Mouse (Mus musculus): ENCODE measurements at regions not wholly inside any gene's neighbourhood (a gene's known extent, or its start where the extent isn't known, plus 50 kb on each side); places are given as distances from the start of the nearest gene placed in this dataset.

DNA sequence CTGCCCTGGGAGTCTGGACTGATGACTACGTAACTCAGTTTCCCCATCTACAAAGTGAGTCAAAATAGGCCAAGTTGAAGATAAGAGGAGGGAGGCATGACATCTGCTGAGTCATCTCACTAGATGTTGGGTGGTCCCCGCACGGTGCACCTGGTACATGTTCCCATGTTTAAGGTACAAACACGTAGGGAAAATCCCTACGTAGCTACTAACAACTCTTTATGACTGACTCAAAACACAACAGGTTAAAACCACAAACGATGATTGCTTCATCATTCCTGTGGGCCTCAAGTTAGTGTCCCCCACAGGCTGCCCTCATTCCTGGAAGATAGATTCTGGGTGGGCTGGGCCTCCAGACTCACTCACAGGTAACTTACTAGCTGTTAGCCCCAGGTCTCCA lies 107.7 kb downstream of the Sox9 start:
- no peak for DNase-seq

DNA sequence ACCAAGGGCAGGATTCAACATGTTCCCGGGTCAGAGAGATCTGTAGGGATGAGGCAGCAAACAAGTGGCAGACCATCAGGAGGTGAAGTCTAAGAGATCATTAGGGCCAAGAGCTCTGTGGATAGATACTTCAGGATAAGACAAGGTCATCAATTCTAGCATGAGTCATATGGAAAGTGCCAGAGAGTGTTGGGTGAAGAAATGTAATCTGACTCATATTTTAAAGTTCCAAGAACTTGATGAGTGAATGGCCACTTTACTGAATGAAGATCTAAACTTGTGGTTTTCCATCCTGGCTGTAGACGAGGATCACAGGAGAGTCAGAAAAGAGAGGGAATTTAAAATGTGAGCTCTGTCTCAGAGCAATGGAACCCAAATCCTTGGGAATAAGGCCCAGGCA lies 115.6 kb downstream of the Sox9 start:
- DNase-seq: no peak

DNA sequence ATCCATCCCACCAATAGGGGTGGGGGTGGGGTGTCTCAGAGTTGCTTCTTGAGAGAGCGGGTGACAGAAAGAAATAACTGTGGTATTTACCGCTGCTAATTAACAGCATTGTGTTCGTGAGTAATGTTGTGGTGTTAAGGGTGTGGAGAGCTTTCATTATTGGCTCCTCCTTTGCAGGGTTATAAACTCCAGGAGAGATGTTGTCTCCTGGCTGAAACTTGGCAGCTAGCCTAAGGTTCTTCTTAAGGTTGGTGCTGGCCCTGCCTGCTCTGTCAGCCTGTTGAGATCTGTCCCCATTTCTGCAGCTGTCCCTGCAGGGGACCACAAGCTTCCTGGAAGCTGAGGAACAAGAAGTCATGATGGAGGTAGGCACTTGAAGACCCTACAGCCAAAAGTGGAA lies 120.6 kb downstream of the Sox9 start:
- DNase-seq: no peak

DNA sequence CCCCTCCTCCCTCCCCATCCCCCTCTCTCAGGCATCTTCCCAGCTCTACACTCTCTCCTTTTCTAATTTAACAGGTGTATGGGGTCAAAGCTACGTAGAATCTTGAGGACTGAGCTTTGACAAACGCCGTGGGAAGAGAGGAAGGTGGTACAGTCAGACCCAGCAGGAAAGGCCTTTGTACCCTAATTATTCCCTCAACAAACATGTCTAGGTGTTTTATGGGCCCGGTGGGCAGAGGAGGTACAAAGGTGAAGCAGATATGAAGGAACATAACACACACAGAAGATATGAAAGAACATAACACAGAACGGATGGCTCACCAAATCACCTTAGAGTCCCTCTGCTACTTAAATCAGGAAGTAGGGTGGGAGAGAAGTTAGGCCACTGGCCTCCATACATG lies 128.3 kb downstream of the Sox9 start:
- no peak for DNase-seq

DNA sequence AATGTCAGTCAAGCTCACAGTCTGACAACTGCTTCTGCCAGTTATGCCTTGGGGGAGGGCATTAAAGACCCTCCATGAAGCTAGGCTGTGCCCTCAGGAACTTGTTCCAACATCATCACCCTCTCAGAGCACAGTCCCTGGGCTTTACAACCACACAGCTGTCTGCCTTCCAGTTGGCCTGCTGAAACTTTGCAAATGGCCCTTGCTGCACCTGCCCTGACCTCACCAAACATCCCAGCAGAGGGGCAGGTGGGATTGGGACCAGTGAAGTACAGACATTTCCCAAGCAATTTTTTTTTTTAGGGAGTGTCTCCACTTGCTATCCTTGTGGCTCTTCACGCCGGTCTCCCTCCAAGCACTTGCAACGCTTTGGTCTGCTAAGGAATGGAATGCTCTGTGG lies 130.9 kb downstream of the Sox9 start:
- no peak for DNase-seq

DNA sequence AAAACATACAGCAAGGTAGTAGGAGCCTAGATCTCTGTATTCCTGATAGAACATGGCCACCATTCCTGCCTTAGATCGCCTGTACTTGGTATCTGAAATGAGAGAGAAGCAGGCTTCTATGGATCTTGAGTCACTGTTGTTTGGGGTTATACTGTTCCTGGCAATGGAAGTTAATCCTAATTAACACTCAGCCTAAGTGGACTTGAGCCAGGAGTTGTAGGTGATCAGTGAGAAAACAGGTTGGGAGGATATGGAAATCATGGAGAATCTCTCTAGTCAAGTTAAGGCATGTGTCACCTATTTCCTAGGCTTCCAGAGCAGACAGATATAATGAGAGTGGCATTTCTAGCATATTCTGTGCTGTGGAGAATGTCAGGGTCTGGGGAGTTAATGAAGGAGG lies 134.9 kb downstream of the Sox9 start:
- DNase-seq: no peak

DNA sequence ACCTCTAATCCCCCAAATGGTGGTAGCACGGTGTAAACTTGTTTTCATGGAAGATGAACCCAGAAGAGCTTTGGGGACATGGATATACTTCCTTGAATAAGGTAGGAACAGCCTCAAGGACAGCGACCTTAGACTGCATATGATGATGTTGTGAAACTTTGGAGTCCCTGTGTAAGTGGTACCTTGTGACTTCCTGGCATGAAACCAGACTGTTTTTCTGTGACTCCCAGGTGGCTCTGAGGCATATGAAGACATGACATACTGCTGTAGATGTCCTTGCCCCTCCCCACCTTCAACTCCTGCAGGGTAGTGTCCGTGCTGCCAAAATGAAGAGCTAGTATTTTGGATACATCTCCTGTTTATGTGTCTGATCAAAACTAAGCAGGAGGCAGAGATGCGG lies 138.1 kb downstream of the Sox9 start:
- no peak for DNase-seq

DNA sequence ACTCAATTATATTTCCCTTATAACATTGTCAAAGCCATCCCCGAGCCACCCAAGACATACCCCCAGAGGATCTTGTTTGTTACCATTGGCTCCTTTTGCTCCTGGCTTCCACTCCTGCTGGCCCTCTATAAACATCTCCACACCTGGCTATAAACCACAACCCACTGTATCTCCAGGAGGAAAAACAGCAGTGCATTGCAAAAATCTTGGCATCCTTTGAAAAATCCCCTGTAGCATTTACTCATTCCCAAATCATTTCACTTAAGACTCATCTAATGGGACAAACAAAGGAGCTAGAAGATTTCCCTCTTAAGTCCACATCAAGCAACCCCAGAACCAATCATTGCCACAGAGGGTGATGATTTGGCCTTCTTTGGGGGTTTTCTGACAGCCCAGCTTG lies 142.6 kb downstream of the Sox9 start:
- no peak for DNase-seq

DNA sequence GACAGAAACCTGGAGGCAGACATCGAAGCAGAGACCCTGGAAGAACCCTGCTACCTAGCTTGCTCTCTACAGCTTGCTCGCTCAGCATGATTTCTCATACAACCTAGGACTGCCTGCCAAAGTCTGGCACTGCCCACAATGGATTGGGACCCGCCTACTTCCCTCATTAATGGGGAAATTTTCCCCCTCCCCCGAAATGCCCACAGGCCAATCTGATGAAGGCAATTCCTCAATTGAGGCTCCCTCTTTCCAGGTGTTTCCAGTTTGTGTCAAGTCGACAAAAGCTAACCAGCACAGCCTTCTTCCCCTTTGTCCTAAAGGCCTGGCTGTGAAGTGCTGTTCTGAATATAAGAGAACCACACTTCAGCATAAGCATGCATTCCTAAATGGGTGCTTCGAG lies 143.1 kb downstream of the Sox9 start:
- no peak for DNase-seq

DNA sequence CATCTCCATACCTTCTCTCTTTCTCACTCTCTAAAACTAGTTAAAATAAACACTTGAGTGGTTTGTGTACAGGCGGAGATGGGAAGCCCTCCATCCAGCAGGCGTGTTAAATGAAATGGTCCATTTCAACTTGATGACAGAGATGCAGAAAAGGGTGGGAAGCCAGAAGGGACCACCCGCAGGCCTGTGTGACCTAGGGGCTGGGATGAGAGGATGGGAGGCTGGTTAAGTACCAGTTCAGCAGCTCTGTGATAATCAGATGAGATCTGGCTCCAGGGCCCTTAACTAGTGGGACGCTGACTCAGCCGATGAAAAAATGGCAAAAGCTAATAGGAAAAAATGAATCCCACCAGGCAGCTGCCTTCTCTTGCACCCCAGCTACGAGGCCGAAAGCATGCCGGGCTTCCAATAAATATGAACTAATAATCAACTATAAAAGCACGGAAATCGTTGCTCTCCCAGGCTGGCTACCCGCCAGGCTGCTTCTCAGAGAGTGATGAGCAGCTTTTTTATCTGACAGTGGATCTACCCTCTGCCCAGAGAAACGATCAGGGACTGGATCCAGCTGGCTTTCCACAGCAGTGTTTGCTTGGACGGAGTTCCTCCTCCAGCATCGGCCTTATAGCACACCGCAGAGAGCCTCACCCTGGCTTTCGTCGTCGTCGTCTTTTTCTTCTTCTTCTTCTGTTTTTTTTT lies 144.5 kb downstream of the Sox9 start:
- no peak for DNase-seq

DNA sequence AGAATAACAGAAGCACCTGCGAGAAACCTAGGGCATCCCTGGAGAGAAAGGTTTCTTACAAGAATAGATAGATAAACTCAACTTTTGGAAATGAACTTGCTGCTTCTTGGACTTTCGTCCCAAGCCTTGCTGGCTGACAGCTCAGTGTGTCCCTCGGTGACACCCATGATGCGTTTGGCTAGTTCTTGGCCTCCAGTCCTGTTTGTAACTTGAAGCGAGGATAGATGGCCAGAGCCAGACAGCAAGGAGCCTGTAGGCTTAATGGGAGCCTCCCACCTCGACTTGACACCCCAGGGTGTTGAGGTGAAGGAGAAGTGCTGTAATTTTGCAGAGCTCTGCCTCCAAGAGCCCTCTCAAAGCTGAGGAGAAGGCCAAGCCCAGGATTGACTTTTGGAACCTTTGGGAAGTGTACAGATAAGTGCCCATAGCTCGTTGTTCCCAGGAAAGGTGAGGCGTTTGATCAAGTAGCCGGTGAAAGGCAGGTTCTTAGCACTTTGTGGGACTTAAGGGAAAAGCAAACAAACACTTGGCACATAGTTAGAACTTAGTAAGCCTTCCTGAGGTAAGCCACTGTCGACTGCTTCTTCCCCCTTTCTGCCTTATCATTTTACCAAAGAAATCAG lies 148.3 kb downstream of the Sox9 start:
- no peak for DNase-seq

DNA sequence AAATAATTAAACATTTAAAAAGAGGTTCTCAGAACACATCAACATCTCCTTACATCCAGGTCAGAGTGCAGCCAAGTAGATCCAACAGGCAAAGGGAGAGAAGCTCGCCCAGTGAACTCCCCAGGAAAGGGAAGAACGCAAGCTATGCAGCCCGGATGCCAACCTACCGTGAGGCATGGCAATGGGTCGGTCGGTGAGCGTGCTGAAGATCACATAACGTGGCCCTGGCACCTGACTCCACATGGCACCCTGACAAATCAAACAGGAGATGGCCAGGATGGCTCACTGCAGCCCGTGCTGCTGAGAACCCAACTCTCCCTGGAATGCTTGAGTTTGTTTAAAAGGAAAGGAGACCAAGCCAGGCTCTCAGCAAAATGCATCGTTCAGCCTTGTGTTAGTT lies 156.0 kb downstream of the Sox9 start:
- no peak for DNase-seq

DNA sequence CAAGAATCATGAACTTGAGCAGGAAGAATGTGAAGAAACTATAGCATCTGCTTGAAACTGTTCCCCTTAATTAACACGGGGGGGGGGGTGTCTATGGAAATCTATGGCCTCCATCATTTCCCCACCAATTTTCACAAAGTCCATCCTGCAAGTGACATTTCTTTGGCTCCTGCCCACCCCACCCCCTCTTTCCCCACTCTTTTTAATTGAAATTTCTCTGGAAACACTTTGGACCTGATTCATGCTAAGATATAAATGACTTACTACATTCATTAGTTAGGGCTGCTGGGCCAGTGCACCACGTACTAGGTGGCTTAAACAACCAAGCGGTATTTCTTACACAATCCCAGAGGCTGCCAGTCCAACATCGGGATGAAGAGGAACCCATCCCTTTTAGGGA lies 169.4 kb downstream of the Sox9 start:
- no peak for DNase-seq

DNA sequence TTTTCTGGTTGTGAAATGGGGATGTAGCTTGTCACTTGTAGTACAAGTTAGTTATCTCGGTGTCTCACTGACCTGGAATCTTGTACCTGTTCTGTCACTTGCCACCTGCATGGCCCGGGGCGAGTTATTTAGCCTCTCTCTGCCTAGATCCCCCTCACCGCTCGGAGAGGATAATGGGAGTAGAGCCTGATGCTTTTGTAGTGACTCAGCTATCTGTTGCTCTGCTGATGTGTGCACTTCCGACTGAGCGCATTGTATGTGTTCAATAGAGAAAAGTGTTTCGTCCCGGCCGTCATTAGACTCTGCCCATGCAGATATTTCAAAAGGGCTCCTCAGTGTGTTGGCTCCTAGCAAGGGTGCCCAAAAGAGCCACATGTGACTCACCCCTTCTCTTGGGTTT lies 170.3 kb downstream of the Sox9 start:
- DNase-seq: no peak

DNA sequence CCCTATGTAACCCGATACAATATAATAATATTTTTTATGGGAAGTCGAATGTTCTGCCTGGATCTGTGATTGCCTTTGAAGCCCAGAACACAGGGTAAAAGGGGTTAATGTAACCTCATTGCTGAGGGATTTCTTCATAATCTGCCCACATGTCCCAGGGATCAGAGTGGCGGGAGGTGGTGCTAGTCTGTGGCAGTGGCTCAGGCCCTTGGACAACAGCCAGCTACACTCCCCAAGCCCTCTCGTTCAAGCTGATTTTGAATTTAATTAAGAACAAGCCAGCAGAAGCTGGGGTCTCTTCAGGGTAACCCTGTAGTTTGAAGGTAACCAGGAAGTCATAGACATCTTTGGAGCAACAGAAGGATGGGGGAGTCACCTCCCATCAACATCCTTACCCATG lies 171.5 kb downstream of the Sox9 start:
- no peak for DNase-seq

DNA sequence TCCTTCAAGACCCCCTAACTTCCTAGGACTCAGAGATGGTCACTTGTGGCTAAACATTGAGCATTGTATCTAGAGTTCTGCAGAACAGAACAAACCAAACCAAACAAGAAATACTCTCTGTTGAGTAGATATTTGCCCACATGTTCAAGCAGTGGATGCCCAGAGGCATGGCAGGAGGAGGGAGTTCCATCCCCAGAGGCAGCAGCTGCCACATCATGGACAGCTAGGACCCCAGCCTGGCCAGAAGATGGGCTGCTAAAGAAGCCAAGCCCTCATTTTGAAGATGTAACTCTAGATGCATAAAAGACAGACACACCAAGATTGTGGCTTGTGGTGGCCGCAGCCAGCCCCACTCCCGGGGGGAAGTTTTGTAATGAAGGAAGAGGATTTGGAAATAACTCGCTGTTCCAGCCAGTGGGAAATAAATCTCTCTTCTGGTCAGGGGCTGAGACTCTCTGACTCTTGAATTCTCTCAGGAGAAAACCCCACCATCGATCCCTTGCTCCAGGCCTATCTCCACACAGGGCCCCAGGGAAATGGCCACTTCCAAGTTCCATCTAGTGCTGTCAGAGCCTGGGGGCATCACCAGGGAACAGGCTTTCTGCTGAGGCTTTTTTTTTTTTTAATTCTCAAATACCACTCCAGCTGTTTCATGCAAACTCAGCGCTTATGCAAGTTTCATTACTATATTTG lies 174.9 kb downstream of the Sox9 start:
- no peak for DNase-seq

DNA sequence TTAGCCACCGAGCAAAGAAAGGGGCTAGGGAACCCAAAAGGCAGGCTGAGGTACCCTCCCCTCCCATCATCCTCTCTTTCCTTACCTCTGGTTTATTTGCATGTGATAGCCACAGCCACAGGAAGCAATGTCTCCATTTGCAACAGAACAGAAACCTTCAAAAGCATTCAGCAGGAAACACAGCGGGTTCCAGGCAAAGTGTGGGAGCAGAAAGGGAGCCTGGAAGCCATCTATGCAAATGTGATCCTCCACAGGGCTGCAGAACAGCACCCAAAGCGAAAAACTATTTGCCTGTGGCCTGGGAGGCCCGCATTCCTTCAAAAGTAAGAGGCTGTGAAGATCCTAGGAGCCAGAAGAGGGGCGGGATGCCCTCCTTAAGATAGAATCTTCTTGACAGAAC lies 177.6 kb downstream of the Sox9 start:
- no peak for DNase-seq

DNA sequence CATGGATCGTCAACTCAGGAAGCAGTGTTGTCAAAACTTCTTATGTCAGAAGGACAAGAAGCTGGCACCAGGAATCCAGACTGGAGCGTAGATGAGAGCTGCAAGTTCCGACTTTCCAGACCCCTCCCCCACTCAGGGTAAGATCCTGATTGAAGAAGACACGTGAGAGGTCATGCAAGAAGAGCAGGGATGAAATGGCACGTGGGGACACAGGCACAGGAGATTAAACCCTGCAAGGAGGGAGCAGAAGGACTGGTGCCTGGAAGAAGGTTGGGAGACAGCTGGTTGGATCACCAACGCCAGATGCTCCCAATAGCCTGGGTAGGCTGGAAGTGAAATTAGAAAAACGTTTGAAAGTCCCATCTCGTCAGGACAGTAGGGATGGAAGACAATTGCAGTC lies 191.3 kb downstream of the Sox9 start:
- no peak for DNase-seq

DNA sequence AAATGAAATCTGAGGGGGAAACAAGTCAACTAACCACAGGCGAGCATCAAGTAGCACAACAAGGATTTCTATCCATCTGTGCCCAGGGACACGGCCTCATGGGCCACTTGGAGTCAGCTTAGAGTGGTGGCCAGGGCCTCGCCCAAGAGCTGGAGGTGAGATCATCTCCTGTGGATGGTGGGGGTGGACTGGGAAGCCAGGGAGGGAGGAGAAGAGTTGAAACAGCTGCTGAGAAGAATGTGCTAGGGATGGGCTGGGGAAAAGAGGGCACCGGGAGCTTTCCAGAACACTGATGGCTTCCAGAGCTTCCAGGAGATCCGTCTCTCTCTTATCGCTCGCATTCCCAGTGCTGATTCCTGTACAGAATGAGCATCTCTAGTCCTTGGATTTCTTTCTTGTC lies 192.9 kb downstream of the Sox9 start:
- no peak for DNase-seq

DNA sequence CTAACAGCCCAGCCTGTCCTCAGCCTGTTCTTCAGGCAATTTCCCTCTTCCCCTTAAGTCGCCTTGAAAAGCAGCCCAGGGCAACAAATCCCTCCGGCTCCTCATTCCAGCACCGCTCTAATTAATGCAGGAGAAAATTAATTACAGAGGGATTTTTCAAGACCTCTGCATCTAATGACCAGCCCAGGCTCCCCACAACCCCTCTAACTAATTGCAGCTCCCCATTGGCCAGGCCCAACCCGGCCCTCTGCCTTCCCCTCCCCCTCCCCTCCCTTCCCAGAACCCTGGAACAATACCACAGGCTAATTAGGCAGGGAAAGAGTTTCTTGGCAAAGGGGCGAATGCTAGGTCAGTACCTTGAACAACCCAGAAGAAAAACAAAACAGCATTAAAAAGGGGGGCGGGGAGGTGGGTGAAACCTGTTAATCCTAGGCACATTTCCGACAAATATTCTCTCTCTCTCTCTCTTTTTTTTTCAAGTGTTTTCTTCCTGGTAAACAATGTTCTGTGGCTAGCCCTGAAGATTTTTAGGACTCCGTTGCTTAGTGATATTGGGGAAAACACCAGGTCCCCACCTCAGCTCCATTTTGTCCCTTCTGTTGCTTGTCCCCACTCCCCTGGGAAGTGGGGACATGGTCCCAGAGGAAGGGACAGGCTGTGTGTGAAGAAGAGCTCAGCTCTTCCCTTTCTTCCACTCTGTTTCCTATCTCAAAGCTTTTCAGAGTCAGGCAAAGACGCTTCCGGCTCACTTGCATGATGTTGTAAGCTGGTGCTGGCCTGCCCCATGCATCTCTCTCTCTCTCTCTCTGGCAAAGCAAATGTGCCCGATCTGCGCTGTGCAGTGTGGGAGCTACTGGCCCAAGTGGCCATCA lies 195.1 kb downstream of the Sox9 start:
- no peak for DNase-seq

DNA sequence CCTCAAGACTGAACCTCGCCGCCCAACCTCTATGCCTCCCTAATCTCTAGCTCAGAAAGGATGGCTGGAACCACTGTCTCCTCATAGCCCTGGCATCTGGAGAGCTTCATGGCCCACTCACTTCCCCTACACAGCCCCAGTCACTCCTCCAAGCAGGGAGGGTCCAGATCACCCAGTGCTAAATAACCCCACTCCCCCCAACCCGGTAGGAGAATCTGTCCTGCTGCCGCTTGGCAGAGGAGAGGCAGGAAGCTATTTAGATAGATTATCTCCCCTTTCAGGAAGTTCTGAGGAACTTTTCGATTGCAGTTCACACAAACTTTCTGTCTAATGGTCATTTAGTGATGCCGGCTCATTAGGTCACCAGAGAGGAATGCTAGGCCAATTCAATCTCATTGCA lies 196.9 kb downstream of the Sox9 start:
- no peak for DNase-seq

DNA sequence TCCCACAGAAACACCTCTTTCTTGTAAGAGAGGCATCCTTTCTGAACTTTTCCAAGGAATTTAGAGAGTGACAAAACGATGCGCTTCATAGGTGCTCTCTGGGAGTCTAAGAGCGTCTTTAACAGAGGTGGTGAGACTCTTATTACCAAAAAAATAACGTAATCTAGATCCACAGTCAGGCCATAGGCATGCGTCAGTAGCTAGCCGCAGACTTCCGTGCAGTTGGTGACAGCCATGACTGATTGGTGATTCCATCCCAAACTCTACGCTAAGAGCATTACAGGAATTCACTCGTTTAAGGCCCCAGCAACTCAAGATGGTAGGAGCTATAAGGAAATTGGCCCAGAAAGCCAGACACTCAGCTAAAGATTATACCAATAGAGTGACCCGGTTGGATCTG lies 197.4 kb downstream of the Sox9 start:
- no peak for DNase-seq

DNA sequence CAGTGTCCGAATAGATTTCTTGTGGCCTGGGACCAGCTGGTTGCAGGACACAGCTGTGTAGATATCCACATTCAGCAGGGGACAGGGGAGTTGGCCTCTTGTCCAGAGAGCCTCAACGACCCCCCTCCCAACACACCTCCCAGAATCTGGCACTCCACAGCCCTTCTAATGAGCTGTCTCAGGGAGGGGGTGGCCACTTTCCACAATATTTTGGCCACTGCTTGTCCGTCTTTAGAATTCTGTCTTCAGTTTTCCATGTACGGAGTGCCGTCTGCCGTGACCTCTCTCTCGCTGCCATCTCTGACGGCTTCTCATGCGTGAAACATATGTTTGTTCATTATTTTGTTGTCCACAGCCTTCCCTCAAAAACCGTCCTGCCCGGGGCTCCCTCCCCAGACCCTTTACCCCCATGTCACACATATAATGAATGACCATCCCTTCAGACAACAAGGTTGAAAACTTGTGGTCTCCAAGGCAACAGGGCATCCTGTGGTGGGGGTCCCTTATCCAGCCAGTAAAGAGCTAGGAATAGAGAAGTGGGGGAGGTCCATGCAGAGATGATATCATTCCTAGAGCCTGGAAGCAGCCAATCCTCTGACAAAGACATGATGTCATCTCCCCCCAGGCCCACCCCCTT lies 200.3 kb downstream of the Sox9 start:
- no peak for DNase-seq

Data from thymus, postnatal 36 days (tissue).